Mouse (Mus musculus): ENCODE measurements around the gene Tmsb15b2.

DNA sequence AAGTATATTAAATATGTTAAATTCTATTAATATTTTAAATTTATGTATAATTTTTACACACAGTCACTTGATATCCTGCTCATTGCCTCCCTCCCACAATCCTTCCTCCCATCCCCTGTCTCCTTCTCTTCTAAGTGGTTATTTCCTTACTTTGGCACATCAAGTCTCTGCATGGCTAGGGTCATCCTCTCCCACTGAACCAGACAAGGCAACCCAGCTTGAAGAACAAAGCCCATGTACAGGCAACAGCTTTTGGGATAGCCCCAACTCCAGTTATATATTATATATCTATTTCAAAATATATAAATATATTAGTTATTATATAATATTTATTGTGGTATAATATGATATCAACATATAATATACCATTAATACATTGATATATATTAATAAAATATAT lies 49.4 kb downstream of the Tmsb15b2 start:
- TF ChIP-seq CTCF (IDR thresholded peaks at IDR 0.05; ENCODE audit: borderline replicate concordance, insufficient read depth, low read depth, low read length) (no peak), POLR2A (IDR thresholded peaks at IDR 0.05; ENCODE audit: borderline replicate concordance, insufficient read depth, low read length) (no peak)
